Mouse (Mus musculus) ES-E14 (cell line): ENCODE measurements around the gene Usf1.

Source experiments
- HCFC1 ChIP-seq: IDR thresholded peaks from 2 replicates; pipeline ENCODE4 v1.6.1; 2012; ENCODE audit warnings: low read length, inconsistent platforms, borderline replicate concordance; ENCODE audit not compliant: insufficient read depth
- ZNF384 ChIP-seq: IDR thresholded peaks from 2 replicates; pipeline ENCODE4 v1.6.1; 2012; ENCODE audit warnings: low read depth, low read length, inconsistent platforms

DNA sequence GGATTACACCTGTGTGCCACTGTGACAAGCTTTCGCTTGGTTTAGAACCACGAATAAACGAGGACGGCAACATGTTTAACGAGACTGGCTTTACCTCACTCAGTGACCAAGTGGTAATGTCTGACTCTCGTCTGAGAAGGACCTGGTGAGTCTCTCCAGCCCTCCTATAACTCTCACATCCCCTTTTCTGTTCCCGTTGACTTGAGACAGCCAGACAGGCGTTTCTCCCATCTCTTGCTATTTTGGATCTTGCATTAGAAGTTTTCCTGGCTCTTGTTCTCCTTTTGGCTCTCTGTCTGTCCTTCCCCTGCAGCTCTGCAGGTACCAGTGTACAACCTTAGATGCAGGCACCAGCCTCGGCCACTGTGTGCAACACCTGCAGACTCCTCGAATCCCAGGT is 39.9 kb downstream of the Usf1 start:
- TF ChIP-seq ZNF384 (no peak), HCFC1 (no peak)
